Mouse (Mus musculus): ENCODE data around the gene Bpifc. TPM values are rescaled to one million over a fixed set of nuclear protein-coding genes. Genes with fewer than 3 reads are reported as not detected.

The Bpifc gene
- polyA plus RNA-seq (2015; fragmentation: Nextera tagmentation; extraction: Ambion mirVana) = not detected in 2 replicates

- Histone ChIP-seq H3K4me3 (no peak within 1 kb of the TSS), H3K4me2 (no peak within 1 kb of the TSS), H3K27me3 (replicated peaks) (peaks cover 9% of the 10 kb centered on the region; the same call in 1 of the 2 replicates), H3K9me3 (no peaks in the 10 kb centered on the region), H3K27ac (replicated peaks) (no peak within 1 kb of the TSS), H3K36me3 (no peaks in the 10 kb centered on the region), H3K4me1 (no peaks in the 10 kb centered on the region), H3K9ac (no peak within 1 kb of the TSS)
- WGBS = 88% methylated on average over 2 of the region's 2 CpGs
- no peak for ATAC-seq (ENCODE audit: extremely low read depth, insufficient number of reproducible peaks, low FRiP score, low TSS enrichment)
Observed at GRCm38 (mm10) chr10:86011781-86012180, at the start of gene Bpifc. TSS of gene Bpifc (minus strand) at chr10:86011895.

GRCm38 (mm10) chr10:86060267-86060666, 48.6 kb upstream of the Bpifc start:
- no peak overlapping the region for H3K4me3 ChIP-seq
- peaks cover 8% of the 10 kb centered on the region for H3K4me1 ChIP-seq
- no peaks in the 10 kb centered on the region for H3K27me3 ChIP-seq (replicated peaks)
- no peak for ATAC-seq (ENCODE audit: extremely low read depth, insufficient number of reproducible peaks, low FRiP score, low TSS enrichment)
- peaks cover 12% of the 10 kb centered on the region for H3K9me3 ChIP-seq
- WGBS = 63% methylated on average over 3 of the region's 3 CpGs
- no peak overlapping the region for H3K27ac ChIP-seq (replicated peaks)
- no peak overlapping the region for H3K4me2 ChIP-seq
- H3K36me3 ChIP-seq = no peaks in the 10 kb centered on the region
- H3K9ac ChIP-seq = no peak overlapping the region

GRCm38 (mm10) chr10:86057712-86058111, 46.0 kb upstream of the Bpifc start:
- 33% methylated on average over 2 of the region's 2 CpGs for WGBS
- no peaks in the 10 kb centered on the region for H3K36me3 ChIP-seq
- no peaks in the 10 kb centered on the region for H3K27me3 ChIP-seq (replicated peaks)
- H3K4me3 ChIP-seq = no peak overlapping the region
- peaks cover 12% of the 10 kb centered on the region for H3K9me3 ChIP-seq
- H3K4me1 ChIP-seq = peaks cover 11% of the 10 kb centered on the region; the same call in 1 of the 2 replicates
- ATAC-seq (ENCODE audit: extremely low read depth, insufficient number of reproducible peaks, low FRiP score, low TSS enrichment) = no peak
- no peak overlapping the region for H3K27ac ChIP-seq (replicated peaks)
- no peak overlapping the region for H3K9ac ChIP-seq
- no peak overlapping the region for H3K4me2 ChIP-seq

- Histone ChIP-seq H3K4me2 (no peak overlapping the region), H3K4me1 (peaks cover 15% of the 10 kb centered on the region; the same call in 1 of the 2 replicates), H3K27ac (replicated peaks) (no peak overlapping the region), H3K27me3 (replicated peaks) (no peaks in the 10 kb centered on the region), H3K4me3 (no peak overlapping the region), H3K36me3 (no peaks in the 10 kb centered on the region), H3K9ac (no peak overlapping the region), H3K9me3 (peaks cover 12% of the 10 kb centered on the region)
- 73% methylated on average over 11 of the region's 11 CpGs for WGBS
- ATAC-seq (ENCODE audit: extremely low read depth, insufficient number of reproducible peaks, low FRiP score, low TSS enrichment) = no peak
Observed at GRCm38 (mm10) chr10:86057286-86057685, 45.6 kb upstream of the Bpifc start.

GRCm38 (mm10) chr10:86056297-86056903, 44.7 kb upstream of the Bpifc start:
- H3K4me2 ChIP-seq = no peak overlapping the region
- peaks cover 7% of the 10 kb centered on the region for H3K9me3 ChIP-seq
- 75% methylated on average over 8 of the region's 8 CpGs for WGBS
- no peaks in the 10 kb centered on the region for H3K36me3 ChIP-seq
- no peak overlapping the region for H3K9ac ChIP-seq
- no peak for ATAC-seq (ENCODE audit: extremely low read depth, insufficient number of reproducible peaks, low FRiP score, low TSS enrichment)
- H3K4me3 ChIP-seq = no peak overlapping the region
- H3K27me3 ChIP-seq (replicated peaks) = no peaks in the 10 kb centered on the region
- H3K4me1 ChIP-seq = peaks cover 17% of the 10 kb centered on the region; the same call in 1 of the 2 replicates
- no peak overlapping the region for H3K27ac ChIP-seq (replicated peaks)

GRCm38 (mm10) chr10:86052818-86053522, 41.3 kb upstream of the Bpifc start:
- WGBS = 75% methylated on average over 10 of the region's 10 CpGs
- no peak for ATAC-seq (ENCODE audit: extremely low read depth, insufficient number of reproducible peaks, low FRiP score, low TSS enrichment)
- H3K27me3 ChIP-seq (replicated peaks) = no peaks in the 10 kb centered on the region

GRCm38 (mm10) chr10:86050522-86050921, 38.8 kb upstream of the Bpifc start:
- no peaks in the 10 kb centered on the region for H3K9me3 ChIP-seq
- H3K27ac ChIP-seq (replicated peaks) = no peak overlapping the region
- H3K27me3 ChIP-seq (replicated peaks) = no peaks in the 10 kb centered on the region
- no peak overlapping the region for H3K4me3 ChIP-seq
- ATAC-seq (ENCODE audit: extremely low read depth, insufficient number of reproducible peaks, low FRiP score, low TSS enrichment) = no peak
- peaks cover 25% of the 10 kb centered on the region for H3K36me3 ChIP-seq
- no peak overlapping the region for H3K4me2 ChIP-seq
- H3K4me1 ChIP-seq = peaks cover 12% of the 10 kb centered on the region; the same call in 1 of the 2 replicates
- no peak overlapping the region for H3K9ac ChIP-seq
- WGBS = 86% methylated on average over 2 of the region's 2 CpGs

More at GRCm38 (mm10) chr10:86052818-86053522, 41.3 kb upstream of the Bpifc start:
- no peak overlapping the region for H3K4me2 ChIP-seq
- H3K9me3 ChIP-seq = 0 out of 2 replicates have a peak, but pooled peaks cover 5% of the 10 kb centered on the region
- no peak overlapping the region for H3K4me3 ChIP-seq
- H3K4me1 ChIP-seq = peaks cover 16% of the 10 kb centered on the region; the same call in 1 of the 2 replicates
- no peak overlapping the region for H3K9ac ChIP-seq
- H3K36me3 ChIP-seq = peaks cover 6% of the 10 kb centered on the region
- no peak overlapping the region for H3K27ac ChIP-seq (replicated peaks)

- Histone ChIP-seq H3K4me3 (no peak overlapping the region), H3K4me1 (0 out of 2 replicates have a peak, but pooled peaks cover 7% of the 10 kb centered on the region), H3K9ac (no peak overlapping the region), H3K27me3 (replicated peaks) (no peaks in the 10 kb centered on the region), H3K9me3 (no peaks in the 10 kb centered on the region), H3K27ac (replicated peaks) (no peak overlapping the region), H3K4me2 (no peak overlapping the region), H3K36me3 (peaks cover 45% of the 10 kb centered on the region)
- ATAC-seq (ENCODE audit: extremely low read depth, insufficient number of reproducible peaks, low FRiP score, low TSS enrichment) = no peak
- 87% methylated on average over 9 of the region's 9 CpGs for WGBS
Observed at GRCm38 (mm10) chr10:86047786-86048185, 36.1 kb upstream of the Bpifc start.

GRCm38 (mm10) chr10:86046371-86046770, 34.7 kb upstream of the Bpifc start:
- ATAC-seq (ENCODE audit: extremely low read depth, insufficient number of reproducible peaks, low FRiP score, low TSS enrichment) = no peak
- no peaks in the 10 kb centered on the region for H3K27me3 ChIP-seq (replicated peaks)
- H3K9ac ChIP-seq = no peak overlapping the region
- no peaks in the 10 kb centered on the region for H3K4me1 ChIP-seq
- H3K9me3 ChIP-seq = no peaks in the 10 kb centered on the region
- no peak overlapping the region for H3K4me3 ChIP-seq
- H3K4me2 ChIP-seq = no peak overlapping the region
- 100% methylated on average over 1 of the region's 1 CpGs for WGBS
- H3K36me3 ChIP-seq = peaks cover 56% of the 10 kb centered on the region
- H3K27ac ChIP-seq (replicated peaks) = no peak overlapping the region

- no peak overlapping the region for H3K27ac ChIP-seq (replicated peaks)
- no peaks in the 10 kb centered on the region for H3K27me3 ChIP-seq (replicated peaks)
- H3K36me3 ChIP-seq = peaks cover 57% of the 10 kb centered on the region
- no peak for ATAC-seq (ENCODE audit: extremely low read depth, insufficient number of reproducible peaks, low FRiP score, low TSS enrichment)
- no peaks in the 10 kb centered on the region for H3K9me3 ChIP-seq
- WGBS = 91% methylated on average over 8 of the region's 8 CpGs
- no peaks in the 10 kb centered on the region for H3K4me1 ChIP-seq
- no peak overlapping the region for H3K4me2 ChIP-seq
- H3K4me3 ChIP-seq = no peak overlapping the region
- no peak overlapping the region for H3K9ac ChIP-seq
Observed at GRCm38 (mm10) chr10:86044066-86044465, 32.4 kb upstream of the Bpifc start.

GRCm38 (mm10) chr10:86043651-86044050, 32.0 kb upstream of the Bpifc start:
- H3K4me2 ChIP-seq = no peak overlapping the region
- H3K4me1 ChIP-seq = no peaks in the 10 kb centered on the region
- H3K27me3 ChIP-seq (replicated peaks) = no peaks in the 10 kb centered on the region
- H3K36me3 ChIP-seq = peaks cover 60% of the 10 kb centered on the region
- H3K9me3 ChIP-seq = no peaks in the 10 kb centered on the region
- H3K4me3 ChIP-seq = no peak overlapping the region
- ATAC-seq (ENCODE audit: extremely low read depth, insufficient number of reproducible peaks, low FRiP score, low TSS enrichment) = no peak
- no peak overlapping the region for H3K9ac ChIP-seq
- 79% methylated on average over 4 of the region's 4 CpGs for WGBS
- no peak overlapping the region for H3K27ac ChIP-seq (replicated peaks)
